17 mouse cellular contexts compared by ENCODE assay signal in the genomic region with DNA sequence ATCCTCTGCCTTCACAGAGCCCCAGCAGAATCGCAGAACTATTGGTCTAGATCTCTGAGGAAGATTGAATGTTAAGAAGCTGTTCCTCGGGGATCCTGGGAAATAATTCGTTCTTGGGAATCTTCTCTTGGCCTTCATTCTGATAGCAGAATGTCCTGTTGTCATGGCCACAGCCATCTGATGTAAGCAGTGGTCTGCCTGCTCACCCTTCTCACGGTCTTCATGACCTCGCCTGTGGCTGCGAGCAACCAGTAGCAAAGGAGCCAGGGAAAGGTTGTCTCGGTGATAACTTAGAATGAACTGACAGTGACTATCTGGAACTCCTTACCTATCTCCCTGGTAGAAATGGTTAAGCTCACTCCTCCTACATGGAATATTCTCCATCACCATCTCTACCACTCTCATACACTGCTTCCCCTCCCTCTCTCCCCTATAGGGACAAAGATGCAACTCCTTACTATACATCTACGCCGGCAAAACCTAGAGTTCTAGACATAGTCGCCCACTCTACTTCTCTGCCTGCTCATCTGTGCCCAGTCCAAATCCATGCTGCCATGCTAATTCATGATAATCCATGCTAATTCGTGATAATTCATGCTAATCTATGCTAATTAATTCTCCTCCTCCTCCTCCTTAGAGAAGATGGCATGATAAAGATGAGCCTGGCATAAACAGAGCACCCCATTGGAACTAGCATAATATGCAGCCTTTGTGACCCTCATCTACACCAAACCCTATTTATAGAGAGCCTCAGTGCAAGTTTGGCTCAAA. TPM values are rescaled to one million over a fixed set of nuclear protein-coding genes. Genes with fewer than 3 reads are reported as not detected.
DNase-seq lines count a peak whose midpoint lies in the region; ATAC-seq and TF ChIP-seq lines count a peak whose summit lies in the region.
"Had no signal": no experiment of that assay in that cellular context is flagged by ENCODE, and none has a peak within 500 bp of the region (broad histone marks: within the 10 kb centered on the region; RNA-seq: fewer than 3 reads in every experiment).

No protein-coding gene starts in this region.

- peak overlapping the region; percentile 49; the same call in 1 of the 2 replicates for H3K27ac ChIP-seq in midbrain, embryonic 14.5 days (replicated peaks; ENCODE audit: low read depth, low read length)

- peaks cover 19% of the 10 kb centered on the region for H3K4me1 ChIP-seq in midbrain, embryonic 14.5 days (ENCODE audit: control insufficient read depth, insufficient read depth, low read length)

- ATAC-seq in midbrain, embryonic 14.5 days (ENCODE audit: low FRiP score, low TSS enrichment), result no peak
- ATAC-seq in monocyte, adult 5-6 weeks (replicated peaks; ENCODE audit: insufficient number of reproducible peaks, low FRiP score, low TSS enrichment, poor library complexity, severe bottlenecking), result no peak

- TF ChIP-seq CTCF in brain, embryonic 14.5 days (IDR thresholded peaks at IDR 0.05; ENCODE audit: borderline replicate concordance, extremely low read depth, insufficient read depth, insufficient read length), result no peak

- WGBS in midbrain, embryonic 14.5 days, result 60% methylated on average over 11 of the region's 11 CpGs

- no peak for TF ChIP-seq POLR2A in brain, embryonic 14.5 days (IDR thresholded peaks at IDR 0.05; ENCODE audit: borderline replicate concordance, extremely low read depth, insufficient read depth, insufficient read length, poor library complexity, severe bottlenecking)

- H3K36me3 ChIP-seq in midbrain, embryonic 14.5 days (ENCODE audit: control insufficient read depth, insufficient read depth, low read length), result no peaks in the 10 kb centered on the region

- H3K4me2 ChIP-seq in midbrain, embryonic 14.5 days (ENCODE audit: low read length), result no peak overlapping the region
- H3K4me2 ChIP-seq: heart, embryonic 11.5 days had no signal

- no peaks in the 10 kb centered on the region for H3K9me3 ChIP-seq in midbrain, embryonic 14.5 days (ENCODE audit: control insufficient read depth, low read length)

- H3K4me3 ChIP-seq in midbrain, embryonic 14.5 days (replicated peaks; ENCODE audit: low read depth, low read length), result no peak overlapping the region
- H3K4me3 ChIP-seq: myocyte had no signal

- peak; percentile 59 for DNase-seq in layer of hippocampus, adult 9-11 months
- DNase-seq in layer of hippocampus, postnatal 25 days (ENCODE audit: extremely low spot score in 1 of 2, low spot score in 1 of 2), result no peak
- peak; percentile 71 for DNase-seq in brain, embryonic 14.5 days (ENCODE audit: low read depth)
- DNase-seq in frontal cortex, adult 2 months (ENCODE audit: extremely low spot score in 1 of 2, low spot score in 1 of 2), result peak; percentile 50 to 68
- DNase-seq in midbrain, embryonic 14.5 days, result peak; percentile 37
- DNase-seq in B cell, adult 2 months, result no peak
- DNase-seq: adrenal gland, postnatal 36 days; cerebellum, adult 18-20 months; kidney, postnatal 36 days; liver; lung, postnatal 10 days; thymus, postnatal 14 days had no signal

- H3K9ac ChIP-seq in midbrain, embryonic 14.5 days (replicated peaks; ENCODE audit: low read length), result no peak overlapping the region

- H3K27me3 ChIP-seq in midbrain, embryonic 14.5 days (ENCODE audit: control insufficient read depth, insufficient read depth, low read length), result no peaks in the 10 kb centered on the region

RNA-seq across cellular contexts. Expression of a gene that starts 1.1 kb away (rescaled TPM):
- 1 to 10 TPM; 7.3 to 9.0 TPM for total RNA-seq in layer of hippocampus, postnatal 25 days (2021)
- 0.78 and 0.98 TPM in 2 replicates for polyA plus RNA-seq in brain, embryonic 14.5 days (2012; rRNA removed)
- 0.78 and 0.92 TPM in 2 replicates for polyA plus RNA-seq in frontal cortex, adult 2 months (2012; rRNA removed)
- polyA plus RNA-seq in midbrain, embryonic 14.5 days (2014; fragmentation: Nextera tagmentation; extraction: Ambion mirVana), result 1.1 and 2.0 TPM in 2 replicates
- not detected in 3 replicates for total RNA-seq in monocyte, adult 5-6 weeks (2017)
- total RNA-seq: adrenal gland, postnatal 36 days had no signal
- polyA plus RNA-seq: heart, embryonic 11.5 days; intestine, embryonic 14.5 days; myocyte; spleen, adult 2 months had no signal

RNA-seq across cellular contexts. Expression of a gene that starts 14.7 kb away (rescaled TPM):
- 1 to 10 TPM; 5.2 to 5.4 TPM for total RNA-seq in layer of hippocampus, postnatal 25 days (2021)
- not detected in 2 replicates for polyA plus RNA-seq in brain, embryonic 14.5 days (2012; rRNA removed)
- 0.02 TPM in 1 of 2 replicates, not detected in the other for polyA plus RNA-seq in frontal cortex, adult 2 months (2012; rRNA removed)
- not detected in 2 replicates for polyA plus RNA-seq in midbrain, embryonic 14.5 days (2014; fragmentation: Nextera tagmentation; extraction: Ambion mirVana)
- total RNA-seq in monocyte, adult 5-6 weeks (2017), result not detected in 3 replicates
- total RNA-seq: adrenal gland, postnatal 36 days had no signal
- polyA plus RNA-seq: heart, embryonic 11.5 days; intestine, embryonic 14.5 days; myocyte; spleen, adult 2 months had no signal

RNA-seq across cellular contexts. Expression of a gene that starts 17.0 kb away (rescaled TPM):
- not detected for total RNA-seq in layer of hippocampus, postnatal 25 days (2021)
- polyA plus RNA-seq in brain, embryonic 14.5 days (2012; rRNA removed), result 0.04 and 0.08 TPM in 2 replicates
- 0.17 and 0.28 TPM in 2 replicates for polyA plus RNA-seq in frontal cortex, adult 2 months (2012; rRNA removed)
- polyA plus RNA-seq in midbrain, embryonic 14.5 days (2014; fragmentation: Nextera tagmentation; extraction: Ambion mirVana), result 0.11 TPM in 1 of 2 replicates, not detected in the other
- total RNA-seq in monocyte, adult 5-6 weeks (2017), result not detected in 3 replicates
- total RNA-seq: adrenal gland, postnatal 36 days had no signal
- polyA plus RNA-seq: heart, embryonic 11.5 days; intestine, embryonic 14.5 days; myocyte; spleen, adult 2 months had no signal

RNA-seq across cellular contexts. Expression of a gene that starts 47.4 kb away (rescaled TPM):
- total RNA-seq in layer of hippocampus, postnatal 25 days (2021), result 1 to 10 TPM; 3.5 to 4.1 TPM
- polyA plus RNA-seq in brain, embryonic 14.5 days (2012; rRNA removed), result 14.9 and 19.4 TPM in 2 replicates
- polyA plus RNA-seq in frontal cortex, adult 2 months (2012; rRNA removed), result 3.8 and 5.4 TPM in 2 replicates
- 6.7 and 10.7 TPM in 2 replicates for polyA plus RNA-seq in midbrain, embryonic 14.5 days (2014; fragmentation: Nextera tagmentation; extraction: Ambion mirVana)
- total RNA-seq in monocyte, adult 5-6 weeks (2017), result not detected in 3 replicates
- polyA plus RNA-seq: myocyte had no signal

Comparison
In these comparisons a context has a peak if more than half of its experiments do, and no peak if none do; other contexts are left out.
1. DNase-seq: peak in layer of hippocampus, adult 9-11 months (single experiment), brain, embryonic 14.5 days (single experiment), frontal cortex, adult 2 months (2 of 2) and midbrain, embryonic 14.5 days (single experiment); none in layer of hippocampus, postnatal 25 days (0 of 2) and B cell, adult 2 months (0 of 2).